Comparison of ENCODE assay signal across 9 mouse cellular contexts in genomic region chr13:51975801-51976601, GRCm38 (mm10).
DNase-seq lines count a peak whose midpoint lies in the region; ATAC-seq and TF ChIP-seq lines count a peak whose summit lies in the region.
"Had no signal": no experiment of that assay in that cellular context is flagged by ENCODE, and none has a peak within 500 bp of the region (broad histone marks: within the 10 kb centered on the region; RNA-seq: fewer than 3 reads in every experiment).

No protein-coding gene starts in this region.

- peaks cover 23% of the 10 kb centered on the region for H3K4me1 ChIP-seq in forebrain, embryonic 13.5 days
- no peaks in the 10 kb centered on the region for H3K4me1 ChIP-seq in forebrain, postnatal 0 days (ENCODE audit: insufficient read depth)
- H3K4me1 ChIP-seq in heart, embryonic 15.5 days (replicated peaks): peaks cover 49% of the 10 kb centered on the region

- H3K4me3 ChIP-seq in forebrain, embryonic 13.5 days: no peak overlapping the region
- no peak overlapping the region for H3K4me3 ChIP-seq in forebrain, postnatal 0 days (ENCODE audit: low read depth, low read length)
- H3K4me3 ChIP-seq in heart, embryonic 15.5 days: no peak overlapping the region
- H3K4me3 ChIP-seq: neural tube, embryonic 13.5 days had no signal

- H3K4me2 ChIP-seq in forebrain, embryonic 13.5 days: no peak overlapping the region
- no peak overlapping the region for H3K4me2 ChIP-seq in forebrain, postnatal 0 days (ENCODE audit: low read depth)
- H3K4me2 ChIP-seq in heart, embryonic 15.5 days: peak overlapping the region; percentile 10
- H3K4me2 ChIP-seq: neural tube, embryonic 13.5 days had no signal

- H3K36me3 ChIP-seq in forebrain, embryonic 13.5 days (ENCODE audit: poor library complexity, severe bottlenecking): no peaks in the 10 kb centered on the region
- no peaks in the 10 kb centered on the region for H3K36me3 ChIP-seq in forebrain, postnatal 0 days (ENCODE audit: insufficient read depth)
- H3K36me3 ChIP-seq in heart, embryonic 15.5 days: no peaks in the 10 kb centered on the region
- H3K36me3 ChIP-seq: neural tube, embryonic 13.5 days had no signal

- 0 out of 2 replicates have a peak, but pooled peaks have one; percentile 24 for ATAC-seq in forebrain, embryonic 13.5 days
- ATAC-seq in forebrain, postnatal 0 days: no peak
- ATAC-seq in heart, embryonic 15.5 days (replicated peaks; ENCODE audit: insufficient number of reproducible peaks, insufficient read depth, low FRiP score, low read depth): peak; percentile 83

- no peak for DNase-seq in forebrain, postnatal 0 days
- peak; percentile 54 for DNase-seq in embryo, embryonic 11 days
- peak; percentile 76 to 83 for DNase-seq in kidney, postnatal 4 days
- DNase-seq in mesoderm, embryonic 11.5 days (ENCODE audit: low read depth, low spot score): peak; percentile 73
- no peak for DNase-seq in frontal cortex, postnatal 14 days (ENCODE audit: low spot score in 2 of 2)
- no peak for DNase-seq in right cerebral cortex, adult 2 months (ENCODE audit: low spot score in 2 of 2)

- TF ChIP-seq CTCF in forebrain, postnatal 0 days (IDR thresholded peaks at IDR 0.05; ENCODE audit: low read depth): no peak

- H3K27ac ChIP-seq in forebrain, embryonic 13.5 days: no peak overlapping the region
- no peak overlapping the region for H3K27ac ChIP-seq in forebrain, postnatal 0 days (ENCODE audit: low read depth, low read length)
- H3K27ac ChIP-seq in heart, embryonic 15.5 days: peak overlapping the region; percentile 87
- H3K27ac ChIP-seq: neural tube, embryonic 13.5 days had no signal

- H3K27me3 ChIP-seq in forebrain, embryonic 13.5 days: no peaks in the 10 kb centered on the region
- no peaks in the 10 kb centered on the region for H3K27me3 ChIP-seq in forebrain, postnatal 0 days (ENCODE audit: insufficient read depth, low read length)
- no peaks in the 10 kb centered on the region for H3K27me3 ChIP-seq in heart, embryonic 15.5 days

- 52% methylated on average over 7 of the region's 7 CpGs for WGBS in forebrain, embryonic 13.5 days
- 63% methylated on average over 7 of the region's 7 CpGs for WGBS in forebrain, postnatal 0 days
- WGBS in heart, embryonic 15.5 days: 18% methylated on average over 7 of the region's 7 CpGs

- H3K9me3 ChIP-seq in forebrain, embryonic 13.5 days (replicated peaks): no peaks in the 10 kb centered on the region
- no peaks in the 10 kb centered on the region for H3K9me3 ChIP-seq in forebrain, postnatal 0 days (ENCODE audit: low read length)
- no peaks in the 10 kb centered on the region for H3K9me3 ChIP-seq in heart, embryonic 15.5 days (replicated peaks)
- H3K9me3 ChIP-seq: neural tube, embryonic 13.5 days had no signal

- no peak overlapping the region for H3K9ac ChIP-seq in forebrain, embryonic 13.5 days
- H3K9ac ChIP-seq in forebrain, postnatal 0 days: no peak overlapping the region
- peak overlapping the region; percentile 30; the same call in 1 of the 2 replicates for H3K9ac ChIP-seq in heart, embryonic 15.5 days
- H3K9ac ChIP-seq: neural tube, embryonic 13.5 days had no signal

Comparison
In these comparisons a context has a peak if more than half of its experiments do, and no peak if none do; other contexts are left out.
1. DNase-seq: peak in embryo, embryonic 11 days (single experiment), kidney, postnatal 4 days (2 of 2) and mesoderm, embryonic 11.5 days (single experiment); none in forebrain, postnatal 0 days (single experiment), frontal cortex, postnatal 14 days (0 of 2) and right cerebral cortex, adult 2 months (0 of 2).